Mouse (Mus musculus): ENCODE results near the gene Poc1b. TPM values are rescaled to one million over a fixed set of nuclear protein-coding genes. Genes with fewer than 3 reads are reported as not detected.
"Not testable (repeated sequence)": the region's sequence is repeated elsewhere in the genome, so short reads cannot be mapped to it uniquely, and the experiment has no call there.

Gene Poc1b
- polyA plus RNA-seq, 1 experiment from 2014 or later = 10.3 TPM

DNA sequence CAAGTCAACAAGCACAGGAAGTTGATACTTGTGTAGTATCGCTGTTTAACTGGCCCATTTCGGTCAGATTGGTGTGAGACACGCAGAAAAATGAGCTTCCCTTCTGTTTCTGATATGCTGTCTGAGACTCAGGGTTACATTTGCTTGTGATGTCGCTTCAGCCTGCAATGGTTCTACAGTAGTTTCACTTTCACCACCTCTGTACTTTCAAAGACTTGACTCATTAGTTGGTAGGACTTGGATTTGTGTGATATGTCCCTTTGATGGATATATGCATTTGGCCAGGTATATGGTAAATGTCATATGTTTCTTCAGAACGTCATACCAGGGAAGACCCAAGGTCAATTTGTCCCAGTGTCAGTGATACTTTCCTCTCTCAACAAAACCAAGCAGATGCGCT lies 104.2 kb downstream of the Poc1b start:
- no peaks in the 10 kb centered on the region for H3K36me3 ChIP-seq (ENCODE audit: control insufficient read depth, insufficient read depth, low read length)
- H3K4me3 ChIP-seq (ENCODE audit: low read depth, low read length) = no peak overlapping the region
- ATAC-seq (replicated peaks; ENCODE audit: insufficient number of reproducible peaks, low FRiP score, low TSS enrichment) = no peak
- no peak overlapping the region for H3K4me2 ChIP-seq
- H3K4me1 ChIP-seq (ENCODE audit: control insufficient read depth, insufficient read depth, low read length) = no peaks in the 10 kb centered on the region
- no peak overlapping the region for H3K9ac ChIP-seq (ENCODE audit: low read depth, low read length)
- 86% methylated on average over 6 of the region's 6 CpGs for WGBS (ENCODE audit: insufficient replicate concordance)
- no peaks in the 10 kb centered on the region for H3K27me3 ChIP-seq (ENCODE audit: control insufficient read depth, insufficient read depth, low read length)
- no peak overlapping the region for H3K27ac ChIP-seq (ENCODE audit: low read depth, low read length)
- no peaks in the 10 kb centered on the region for H3K9me3 ChIP-seq (replicated peaks; ENCODE audit: control insufficient read depth, low read length)

GRCm38 (mm10) chr10:99211503-99212265 lies 104.8 kb downstream of the Poc1b start:
- Histone ChIP-seq H3K4me3 (ENCODE audit: low read depth, low read length) (no peak overlapping the region), H3K4me2 (no peak overlapping the region), H3K27me3 (ENCODE audit: control insufficient read depth, insufficient read depth, low read length) (no peaks in the 10 kb centered on the region), H3K4me1 (ENCODE audit: control insufficient read depth, insufficient read depth, low read length) (no peaks in the 10 kb centered on the region), H3K36me3 (ENCODE audit: control insufficient read depth, insufficient read depth, low read length) (no peaks in the 10 kb centered on the region), H3K9ac (ENCODE audit: low read depth, low read length) (no peak overlapping the region), H3K27ac (ENCODE audit: low read depth, low read length) (no peak overlapping the region), H3K9me3 (replicated peaks; ENCODE audit: control insufficient read depth, low read length) (no peaks in the 10 kb centered on the region)
- no peak for ATAC-seq (replicated peaks; ENCODE audit: insufficient number of reproducible peaks, low FRiP score, low TSS enrichment)
- 81% methylated on average over 9 of the region's 9 CpGs for WGBS (ENCODE audit: insufficient replicate concordance)

DNA sequence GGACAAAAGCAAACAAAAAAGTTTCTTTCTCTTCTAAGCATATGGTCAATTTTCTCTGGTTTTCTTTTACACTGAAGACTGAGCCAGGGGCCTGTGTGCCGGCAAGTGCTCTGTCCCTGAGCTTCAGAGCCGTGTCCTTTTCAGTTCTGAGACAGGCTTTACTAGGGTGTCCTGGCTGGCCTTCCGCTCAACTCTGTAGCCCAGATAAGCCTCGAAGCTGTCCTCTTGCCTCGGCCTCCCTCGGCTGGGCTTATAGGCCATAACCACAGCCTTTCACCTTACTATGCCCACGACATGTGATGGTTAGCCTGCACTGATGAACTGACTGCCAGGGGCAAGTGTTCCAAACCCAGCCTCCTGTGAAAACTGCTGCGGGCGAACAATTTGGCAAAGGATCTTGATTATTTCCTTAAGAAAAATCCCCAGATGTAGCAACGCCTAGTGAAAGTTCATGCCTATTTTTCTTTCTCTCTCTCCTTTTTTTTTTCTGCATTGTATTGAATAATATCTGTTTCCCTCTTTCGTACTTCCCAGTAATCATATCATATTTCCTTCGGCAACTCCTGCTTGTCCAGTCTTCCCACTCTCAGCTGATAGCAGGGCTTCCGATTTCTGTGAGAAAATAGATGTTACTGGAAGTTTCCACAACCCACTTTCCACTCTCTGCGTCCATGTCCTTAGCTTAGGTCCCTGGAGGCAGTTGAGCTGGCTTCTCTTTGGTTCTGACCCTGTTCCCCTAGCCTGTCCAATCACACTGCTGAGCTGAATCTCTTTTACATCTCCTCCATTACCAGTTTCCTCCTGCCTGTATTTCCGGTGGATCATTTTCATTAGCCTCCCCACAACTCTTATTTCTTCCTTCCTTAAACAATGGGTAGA lies 107.8 kb downstream of the Poc1b start:
- Histone ChIP-seq H3K36me3 (ENCODE audit: control insufficient read depth, insufficient read depth, low read length) (no peaks in the 10 kb centered on the region), H3K27ac (ENCODE audit: low read depth, low read length) (0 out of 2 replicates have a peak overlapping the region, but pooled peaks have one; percentile 62), H3K4me3 (ENCODE audit: low read depth, low read length) (no peak overlapping the region), H3K9me3 (replicated peaks; ENCODE audit: control insufficient read depth, low read length) (no peaks in the 10 kb centered on the region), H3K9ac (ENCODE audit: low read depth, low read length) (0 out of 2 replicates have a peak overlapping the region, but pooled peaks have one; percentile 22), H3K27me3 (ENCODE audit: control insufficient read depth, insufficient read depth, low read length) (no peaks in the 10 kb centered on the region), H3K4me1 (ENCODE audit: control insufficient read depth, insufficient read depth, low read length) (no peaks in the 10 kb centered on the region), H3K4me2 (no peak overlapping the region)
- 59% methylated on average over 15 of the region's 15 CpGs for WGBS (ENCODE audit: insufficient replicate concordance)
- ATAC-seq (replicated peaks; ENCODE audit: insufficient number of reproducible peaks, low FRiP score, low TSS enrichment) = no peak

DNA sequence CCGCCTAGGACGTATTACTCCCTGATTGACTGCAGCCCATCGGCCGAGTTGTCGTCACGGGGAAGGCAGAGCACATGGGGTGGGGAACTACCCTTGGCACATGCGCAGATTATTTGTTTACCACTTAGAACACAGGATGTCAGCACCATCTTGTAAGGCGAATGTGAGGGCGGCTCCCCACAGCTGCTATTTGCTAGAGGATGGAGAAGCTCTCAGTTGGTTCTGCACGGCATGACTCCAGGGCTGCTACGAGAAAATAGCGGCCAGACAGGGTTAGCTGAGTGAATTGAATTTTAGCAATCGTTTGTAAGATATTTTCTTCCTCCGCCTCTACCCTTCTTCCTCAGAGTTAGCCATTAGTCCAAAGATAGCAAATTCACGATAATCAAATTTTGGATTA lies 109.7 kb downstream of the Poc1b start:
- H3K4me2 ChIP-seq; H3K9me3 ChIP-seq (replicated peaks; ENCODE audit: control insufficient read depth, low read length); H3K27me3 ChIP-seq (ENCODE audit: control insufficient read depth, insufficient read depth, low read length); H3K4me3 ChIP-seq (ENCODE audit: low read depth, low read length); H3K9ac ChIP-seq (ENCODE audit: low read depth, low read length); H3K36me3 ChIP-seq (ENCODE audit: control insufficient read depth, insufficient read depth, low read length); H3K27ac ChIP-seq (ENCODE audit: low read depth, low read length); H3K4me1 ChIP-seq (ENCODE audit: control insufficient read depth, insufficient read depth, low read length); ATAC-seq (replicated peaks; ENCODE audit: insufficient number of reproducible peaks, low FRiP score, low TSS enrichment): not testable (repeated sequence)
- WGBS (ENCODE audit: insufficient replicate concordance) = 94% methylated on average over 15 of the region's 15 CpGs

- Histone ChIP-seq H3K36me3 (ENCODE audit: control insufficient read depth, insufficient read depth, low read length) (no peaks in the 10 kb centered on the region), H3K27me3 (ENCODE audit: control insufficient read depth, insufficient read depth, low read length) (no peaks in the 10 kb centered on the region), H3K4me2 (no peak overlapping the region), H3K4me1 (ENCODE audit: control insufficient read depth, insufficient read depth, low read length) (no peaks in the 10 kb centered on the region), H3K27ac (ENCODE audit: low read depth, low read length) (no peak overlapping the region), H3K4me3 (ENCODE audit: low read depth, low read length) (no peak overlapping the region), H3K9ac (ENCODE audit: low read depth, low read length) (no peak overlapping the region), H3K9me3 (replicated peaks; ENCODE audit: control insufficient read depth, low read length) (no peaks in the 10 kb centered on the region)
- ATAC-seq (replicated peaks; ENCODE audit: insufficient number of reproducible peaks, low FRiP score, low TSS enrichment) = no peak
- 86% methylated on average over 8 of the region's 8 CpGs for WGBS (ENCODE audit: insufficient replicate concordance)
Measured at GRCm38 (mm10) chr10:99221540-99221939, 114.7 kb downstream of the Poc1b start.

GRCm38 (mm10) chr10:99222726-99223125 lies 115.9 kb downstream of the Poc1b start:
- ATAC-seq (replicated peaks; ENCODE audit: insufficient number of reproducible peaks, low FRiP score, low TSS enrichment) = no peak
- 80% methylated on average over 5 of the region's 5 CpGs for WGBS (ENCODE audit: insufficient replicate concordance)

GRCm38 (mm10) chr10:99224218-99224617 lies 117.4 kb downstream of the Poc1b start:
- ATAC-seq (replicated peaks; ENCODE audit: insufficient number of reproducible peaks, low FRiP score, low TSS enrichment) = no peak
- H3K9ac ChIP-seq (ENCODE audit: low read depth, low read length) = no peak overlapping the region
- no peaks in the 10 kb centered on the region for H3K9me3 ChIP-seq (replicated peaks; ENCODE audit: control insufficient read depth, low read length)
- H3K4me3 ChIP-seq (ENCODE audit: low read depth, low read length) = no peak overlapping the region
- H3K4me1 ChIP-seq (ENCODE audit: control insufficient read depth, insufficient read depth, low read length) = peaks cover 12% of the 10 kb centered on the region
- 58% methylated on average over 3 of the region's 3 CpGs for WGBS (ENCODE audit: insufficient replicate concordance)
- H3K27ac ChIP-seq (ENCODE audit: low read depth, low read length) = no peak overlapping the region
- H3K27me3 ChIP-seq (ENCODE audit: control insufficient read depth, insufficient read depth, low read length) = no peaks in the 10 kb centered on the region
- no peaks in the 10 kb centered on the region for H3K36me3 ChIP-seq (ENCODE audit: control insufficient read depth, insufficient read depth, low read length)
- H3K4me2 ChIP-seq = no peak overlapping the region

More at GRCm38 (mm10) chr10:99222726-99223125, 115.9 kb downstream of the Poc1b start:
- H3K4me3 ChIP-seq (ENCODE audit: low read depth, low read length) = no peak overlapping the region
- no peak overlapping the region for H3K27ac ChIP-seq (ENCODE audit: low read depth, low read length)
- peaks cover 2% of the 10 kb centered on the region; the same call in 1 of the 2 replicates for H3K4me1 ChIP-seq (ENCODE audit: control insufficient read depth, insufficient read depth, low read length)
- no peaks in the 10 kb centered on the region for H3K36me3 ChIP-seq (ENCODE audit: control insufficient read depth, insufficient read depth, low read length)
- no peak overlapping the region for H3K9ac ChIP-seq (ENCODE audit: low read depth, low read length)
- no peaks in the 10 kb centered on the region for H3K9me3 ChIP-seq (replicated peaks; ENCODE audit: control insufficient read depth, low read length)
- no peak overlapping the region for H3K4me2 ChIP-seq
- H3K27me3 ChIP-seq (ENCODE audit: control insufficient read depth, insufficient read depth, low read length) = no peaks in the 10 kb centered on the region

GRCm38 (mm10) chr10:99226782-99227181 lies 119.9 kb downstream of the Poc1b start:
- Histone ChIP-seq H3K9me3 (replicated peaks; ENCODE audit: control insufficient read depth, low read length) (no peaks in the 10 kb centered on the region), H3K27ac (ENCODE audit: low read depth, low read length) (no peak overlapping the region), H3K4me2 (no peak overlapping the region), H3K27me3 (ENCODE audit: control insufficient read depth, insufficient read depth, low read length) (no peaks in the 10 kb centered on the region), H3K36me3 (ENCODE audit: control insufficient read depth, insufficient read depth, low read length) (no peaks in the 10 kb centered on the region), H3K4me1 (ENCODE audit: control insufficient read depth, insufficient read depth, low read length) (peaks cover 12% of the 10 kb centered on the region), H3K4me3 (ENCODE audit: low read depth, low read length) (no peak overlapping the region), H3K9ac (ENCODE audit: low read depth, low read length) (no peak overlapping the region)
- ATAC-seq (replicated peaks; ENCODE audit: insufficient number of reproducible peaks, low FRiP score, low TSS enrichment) = no peak
- 80% methylated on average over 5 of the region's 5 CpGs for WGBS (ENCODE audit: insufficient replicate concordance)

Data from heart, embryonic 11.5 days (tissue).